Mouse (Mus musculus) midbrain, embryonic 10.5 days (tissue): ENCODE data around the gene Xdh. TPM values are rescaled to one million over a fixed set of nuclear protein-coding genes. Genes with fewer than 3 reads are reported as not detected.

Experiments
- DNase-seq: peaks from one replicate; pipeline ENCODE4 v3.0.0-alpha.2; 2017; ENCODE audit warnings: low spot score
- H3K27ac ChIP-seq: fragments of 300-500 bp; sonication (generic); replicated peaks from 2 replicates; pipeline ENCODE4 v1.5.1; 2016; ENCODE audit warnings: mild to moderate bottlenecking
- H3K27me3 ChIP-seq: fragments of 300-500 bp; sonication (generic); 2 replicates; pipeline ENCODE4 v1.6.1; 2016; ENCODE audit warnings: low read depth, mild to moderate bottlenecking; ENCODE audit not compliant: poor library complexity, severe bottlenecking
- H3K36me3 ChIP-seq: fragments of 300-500 bp; sonication (generic); 2 replicates; pipeline ENCODE4 v1.6.1; 2016; ENCODE audit warnings: mild to moderate bottlenecking, moderate library complexity
- H3K4me1 ChIP-seq: fragments of 300-500 bp; sonication (generic); 2 replicates; pipeline ENCODE4 v1.6.1; 2016
- H3K4me3 ChIP-seq: fragments of 300-500 bp; sonication (generic); 2 replicates; pipeline ENCODE4 v1.5.1; 2016; ENCODE audit warnings: mild to moderate bottlenecking, moderate library complexity
- H3K9me3 ChIP-seq: fragments of 300-500 bp; sonication (generic); replicated peaks from 2 replicates; pipeline ENCODE4 v1.6.1; 2016; ENCODE audit warnings: mild to moderate bottlenecking
- WGBS: fragments of 180-500 bp; shearing (Covaris S2); methylation state at CpG from one replicate; pipeline ENCODE4 v1.1.7; 2016; 5-methylcytosine and 5-hydroxymethylcytosine counted together
- polyA plus RNA-seq: library from polyadenylated mRNA; unstranded; fragments of >200 nt; fragmentation: Nextera tagmentation; extraction: Ambion mirVana; gene quantifications from 2 replicates; pipeline ENCODE4 v1.2.1, GENCODE M21; 2016

Xdh gene
- polyA plus RNA-seq, 1 experiment from 2014 or later, result 0.19 TPM

DNA sequence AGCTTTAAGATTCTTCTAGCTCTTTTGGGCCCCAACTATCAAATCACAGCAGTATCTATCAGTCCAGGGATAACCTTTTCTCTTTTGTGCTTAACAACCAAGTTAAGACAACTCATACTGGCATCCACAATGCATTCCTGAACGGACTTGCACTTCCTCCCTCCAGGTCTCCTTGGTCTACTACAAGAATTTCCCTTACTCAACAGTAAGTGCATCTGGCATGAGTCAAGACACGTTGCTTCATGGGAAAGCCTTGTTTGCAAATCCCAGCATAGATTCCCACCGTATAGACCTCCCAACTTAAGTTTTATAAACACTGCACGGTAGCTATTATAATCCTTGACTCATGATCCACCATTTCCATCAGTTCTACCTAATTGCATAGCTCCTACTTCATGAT lies 16.4 kb downstream of the Xdh start:
- Histone ChIP-seq H3K4me3 (no peak overlapping the region), H3K36me3 (no peaks in the 10 kb centered on the region), H3K27me3 (no peaks in the 10 kb centered on the region), H3K27ac (no peak overlapping the region), H3K9me3 (no peaks in the 10 kb centered on the region), H3K4me1 (no peaks in the 10 kb centered on the region)
- 87% methylated on average over 4 of the region's 4 CpGs for WGBS
- DNase-seq, result no peak

DNA sequence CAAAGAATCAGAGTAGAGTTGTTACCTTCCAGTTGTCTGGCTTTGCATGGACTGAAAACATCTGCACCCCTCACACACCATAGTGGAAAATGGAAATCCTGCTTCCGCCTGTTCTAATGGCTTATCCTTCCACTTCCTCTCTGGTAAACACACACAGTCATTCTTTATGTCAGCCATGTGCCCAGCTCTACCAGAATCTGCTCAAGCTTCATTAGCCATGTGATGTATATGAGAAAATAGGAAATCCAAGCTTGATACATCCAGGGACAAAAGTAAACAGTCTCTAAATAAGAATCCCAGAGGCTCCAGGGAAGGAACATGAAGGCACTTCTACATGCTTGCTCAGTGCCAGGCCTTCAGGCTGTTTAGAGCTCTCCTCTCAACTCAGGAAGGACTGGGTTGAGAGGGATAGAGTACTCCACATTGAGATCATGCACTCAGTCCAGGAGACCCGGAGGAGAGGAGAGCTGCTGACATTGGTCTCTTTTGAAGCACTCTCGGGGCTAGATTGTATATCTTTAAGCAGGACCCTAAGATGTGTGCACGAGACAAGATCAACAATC lies 17.4 kb downstream of the Xdh start:
- 83% methylated on average over 4 of the region's 4 CpGs for WGBS
- H3K36me3 ChIP-seq, result no peaks in the 10 kb centered on the region
- no peaks in the 10 kb centered on the region for H3K4me1 ChIP-seq
- no peak overlapping the region for H3K27ac ChIP-seq
- H3K27me3 ChIP-seq, result no peaks in the 10 kb centered on the region
- H3K4me3 ChIP-seq, result no peak overlapping the region
- no peak for DNase-seq
- no peaks in the 10 kb centered on the region for H3K9me3 ChIP-seq

DNA sequence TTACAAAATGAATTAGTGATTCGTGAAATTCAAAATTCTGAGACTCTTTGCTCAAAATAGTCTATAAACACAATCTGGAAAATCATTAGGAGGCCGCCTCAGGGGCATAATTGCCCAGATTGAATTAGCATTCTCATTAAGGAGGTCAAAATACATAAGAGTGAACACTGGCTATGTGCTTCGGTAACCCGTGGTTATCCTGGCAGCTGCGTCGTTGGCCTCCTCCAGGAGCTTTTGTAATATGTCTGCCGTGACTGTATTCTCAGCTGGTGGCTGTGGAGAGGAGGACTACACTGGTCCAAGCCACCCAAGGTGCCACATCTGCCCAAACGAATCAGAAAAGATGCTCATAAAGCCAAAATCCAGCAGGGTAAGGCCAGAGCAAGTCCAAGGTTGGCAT lies 30.5 kb downstream of the Xdh start:
- Histone ChIP-seq H3K4me1 (no peaks in the 10 kb centered on the region), H3K4me3 (no peak overlapping the region), H3K27ac (no peak overlapping the region), H3K27me3 (no peaks in the 10 kb centered on the region), H3K9me3 (no peaks in the 10 kb centered on the region), H3K36me3 (no peaks in the 10 kb centered on the region)
- DNase-seq, result no peak
- WGBS, result 93% methylated on average over 8 of the region's 8 CpGs

DNA sequence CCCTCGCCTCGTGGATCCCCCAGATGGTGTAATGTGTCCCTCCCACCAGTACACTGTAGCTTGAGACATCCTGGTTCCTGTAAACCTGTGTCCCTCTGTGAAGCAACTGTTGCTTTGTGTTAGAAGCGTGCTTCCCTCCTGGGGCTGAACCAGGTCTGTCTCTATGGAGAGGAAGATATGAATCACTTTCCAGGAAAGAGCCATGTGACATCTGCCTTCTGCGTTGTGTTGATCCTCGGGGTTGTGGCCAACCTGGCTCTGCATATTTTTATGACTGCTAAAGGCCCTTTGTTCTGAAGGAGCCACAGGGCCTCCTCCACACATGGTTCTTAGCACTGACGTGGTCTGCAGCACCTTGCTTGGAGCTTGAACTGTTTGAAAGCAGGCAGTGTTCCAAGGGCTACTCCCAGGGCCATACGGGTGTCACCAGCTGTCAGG lies 31.0 kb downstream of the Xdh start:
- no peaks in the 10 kb centered on the region for H3K27me3 ChIP-seq
- no peak for DNase-seq
- no peak overlapping the region for H3K27ac ChIP-seq
- H3K36me3 ChIP-seq, result no peaks in the 10 kb centered on the region
- H3K9me3 ChIP-seq, result no peaks in the 10 kb centered on the region
- WGBS, result 87% methylated on average over 7 of the region's 7 CpGs
- H3K4me1 ChIP-seq, result no peaks in the 10 kb centered on the region
- H3K4me3 ChIP-seq, result no peak overlapping the region

DNA sequence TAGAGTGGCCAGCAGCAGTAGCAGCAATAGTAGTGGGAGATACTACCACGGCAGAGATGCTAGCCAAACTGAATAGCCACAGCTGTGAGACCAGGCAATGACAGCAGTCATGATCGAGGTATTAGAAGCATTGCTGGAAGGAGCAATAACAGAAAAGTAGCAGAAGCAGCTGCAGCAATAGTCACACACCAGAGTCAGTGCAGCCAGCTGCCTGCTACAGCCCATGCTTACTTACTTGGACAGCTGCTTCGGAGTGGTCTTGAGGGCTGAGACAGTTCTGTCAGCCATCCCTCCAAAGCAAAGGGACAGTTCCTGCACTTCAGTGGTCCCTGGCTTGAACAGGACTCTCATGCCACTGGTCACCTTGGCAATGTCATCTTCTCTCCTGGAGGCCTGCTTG lies 31.9 kb downstream of the Xdh start:
- no peaks in the 10 kb centered on the region for H3K27me3 ChIP-seq
- no peaks in the 10 kb centered on the region for H3K4me1 ChIP-seq
- no peaks in the 10 kb centered on the region for H3K36me3 ChIP-seq
- H3K4me3 ChIP-seq, result no peak overlapping the region
- no peak for DNase-seq
- WGBS, result 93% methylated on average over 3 of the region's 3 CpGs
- no peaks in the 10 kb centered on the region for H3K9me3 ChIP-seq
- no peak overlapping the region for H3K27ac ChIP-seq

DNA sequence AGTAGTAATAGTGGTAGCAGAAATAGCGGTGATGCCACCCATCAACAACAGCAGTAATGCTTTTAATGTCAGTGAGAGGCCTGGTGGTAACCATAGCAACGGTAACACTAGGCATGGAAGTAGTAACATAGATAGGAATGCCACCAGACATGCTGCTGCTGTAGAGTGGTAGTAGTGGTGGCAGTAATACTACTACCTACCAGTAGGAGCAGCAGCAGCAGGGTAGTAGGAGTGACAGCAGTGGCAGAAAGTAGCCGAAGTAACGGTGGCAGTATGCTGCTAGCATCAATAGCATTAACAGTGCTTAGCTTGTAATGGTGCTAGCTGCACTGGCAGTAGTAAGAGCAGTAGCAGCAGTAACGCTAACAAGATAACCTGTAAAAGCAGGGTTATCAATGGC lies 32.3 kb downstream of the Xdh start:
- 87% methylated on average over 5 of the region's 5 CpGs for WGBS

DNA sequence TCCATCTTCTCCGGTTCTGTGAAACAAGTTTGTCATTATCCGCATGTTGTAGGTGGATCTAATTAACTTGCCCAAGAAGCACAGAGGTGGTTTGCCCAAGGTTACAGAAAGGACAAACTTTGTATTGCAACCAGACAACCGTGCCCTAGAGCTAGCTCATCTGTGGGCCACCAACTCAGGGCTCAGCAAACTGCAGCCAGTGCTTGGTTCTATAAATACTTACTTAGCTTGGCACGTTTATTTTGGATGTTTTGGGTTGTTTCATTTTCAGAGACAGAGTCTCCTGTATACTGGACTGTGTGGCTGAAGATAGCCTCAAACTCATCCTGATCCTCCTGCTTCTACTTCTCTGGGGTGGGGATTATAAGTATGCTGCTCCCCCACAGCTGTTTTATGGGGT lies 35.3 kb downstream of the Xdh start:
- no peak for DNase-seq
- Histone ChIP-seq H3K27ac (no peak overlapping the region), H3K27me3 (no peaks in the 10 kb centered on the region), H3K9me3 (no peaks in the 10 kb centered on the region), H3K4me1 (no peaks in the 10 kb centered on the region), H3K4me3 (no peak overlapping the region), H3K36me3 (no peaks in the 10 kb centered on the region)
- 87% methylated on average over 4 of the region's 4 CpGs for WGBS

More for the DNA sequence above, 32.3 kb downstream of the Xdh start:
- DNase-seq, result no peak
- H3K27ac ChIP-seq, result no peak overlapping the region
- no peak overlapping the region for H3K4me3 ChIP-seq
- H3K27me3 ChIP-seq, result no peaks in the 10 kb centered on the region
- no peaks in the 10 kb centered on the region for H3K4me1 ChIP-seq
- no peaks in the 10 kb centered on the region for H3K9me3 ChIP-seq
- H3K36me3 ChIP-seq, result no peaks in the 10 kb centered on the region

DNA sequence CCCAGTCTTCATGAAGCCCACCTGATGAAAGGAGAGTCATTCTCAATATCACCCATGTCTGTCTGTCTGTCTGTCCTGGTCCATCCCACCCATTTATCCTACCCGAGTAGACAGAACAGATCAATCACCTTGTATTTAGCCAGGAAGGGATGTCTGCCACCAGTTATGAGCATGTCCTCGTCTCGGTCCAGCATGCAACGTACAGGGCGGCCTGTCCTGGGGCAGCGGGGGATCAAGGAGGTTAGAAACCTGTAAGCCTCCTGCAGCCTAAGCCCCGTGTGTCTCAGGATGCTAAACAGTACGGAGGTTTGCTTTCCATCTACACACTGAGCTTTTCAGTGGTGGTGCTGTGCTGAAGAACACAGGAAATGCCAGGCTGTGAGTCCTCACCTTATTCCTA lies 43.9 kb downstream of the Xdh start:
- Histone ChIP-seq H3K4me3 (no peak overlapping the region), H3K4me1 (no peaks in the 10 kb centered on the region), H3K36me3 (no peaks in the 10 kb centered on the region), H3K9me3 (no peaks in the 10 kb centered on the region), H3K27me3 (no peaks in the 10 kb centered on the region), H3K27ac (no peak overlapping the region)
- WGBS, result 82% methylated on average over 8 of the region's 8 CpGs
- no peak for DNase-seq

DNA sequence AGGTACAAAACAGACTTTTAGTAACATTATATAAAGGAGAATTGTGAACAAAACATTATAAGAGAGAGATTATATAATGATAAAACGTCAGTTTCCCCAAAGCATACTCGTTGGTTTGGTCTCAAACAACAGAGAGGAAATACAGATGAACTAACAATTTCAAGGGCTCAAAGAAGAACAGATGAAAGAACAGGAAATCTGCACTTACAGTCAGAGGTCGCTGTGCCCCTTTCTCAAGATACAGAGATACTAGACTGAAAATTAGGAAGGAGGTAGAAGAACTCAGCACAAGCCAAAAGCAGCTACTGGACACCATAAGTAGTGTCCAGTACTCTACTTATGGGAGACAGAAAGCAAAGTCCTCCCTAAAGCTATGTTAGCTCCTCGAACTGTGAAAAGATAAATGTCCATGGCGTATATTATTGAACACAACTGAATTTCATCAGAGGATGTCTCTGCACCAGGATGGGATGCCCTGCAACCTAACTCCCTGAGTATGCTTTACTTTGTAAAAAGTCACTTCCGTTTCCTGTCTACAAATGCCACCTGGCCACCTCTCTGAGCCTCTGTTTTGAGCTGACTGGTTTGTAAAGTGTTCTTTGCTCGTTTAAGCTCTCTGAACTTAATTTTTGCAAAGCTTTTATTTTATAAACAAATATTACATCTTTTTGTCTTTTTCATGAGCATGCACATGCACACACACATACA lies 44.8 kb downstream of the Xdh start:
- Histone ChIP-seq H3K36me3 (no peaks in the 10 kb centered on the region), H3K27ac (no peak overlapping the region), H3K27me3 (no peaks in the 10 kb centered on the region), H3K9me3 (no peaks in the 10 kb centered on the region), H3K4me3 (no peak overlapping the region), H3K4me1 (no peaks in the 10 kb centered on the region)
- no peak for DNase-seq
- 90% methylated on average over 7 of the region's 7 CpGs for WGBS

DNA sequence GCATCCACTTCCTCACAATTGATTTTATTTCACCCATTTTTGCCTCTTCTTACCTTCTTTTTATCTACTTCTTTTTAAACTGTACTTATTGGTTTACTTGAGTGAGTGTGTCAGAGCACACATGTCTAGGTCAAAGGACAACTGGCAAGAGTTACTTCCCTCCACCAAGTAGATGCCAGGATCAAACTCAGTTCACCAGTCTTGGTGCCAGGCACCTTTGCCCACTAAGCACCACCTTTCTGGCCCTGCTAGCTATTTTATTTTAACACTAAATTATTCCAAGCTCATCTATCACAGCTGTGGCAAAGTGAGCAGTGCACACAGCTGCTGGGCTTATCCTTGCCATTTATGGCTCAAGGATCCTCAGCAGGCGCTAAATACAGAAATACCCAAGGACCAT lies 46.9 kb downstream of the Xdh start:
- Histone ChIP-seq H3K4me3 (no peak overlapping the region), H3K9me3 (no peaks in the 10 kb centered on the region), H3K27ac (no peak overlapping the region), H3K27me3 (no peaks in the 10 kb centered on the region), H3K36me3 (no peaks in the 10 kb centered on the region), H3K4me1 (no peaks in the 10 kb centered on the region)
- no peak for DNase-seq
- WGBS, result 94% methylated on average over 1 of the region's 1 CpGs

DNA sequence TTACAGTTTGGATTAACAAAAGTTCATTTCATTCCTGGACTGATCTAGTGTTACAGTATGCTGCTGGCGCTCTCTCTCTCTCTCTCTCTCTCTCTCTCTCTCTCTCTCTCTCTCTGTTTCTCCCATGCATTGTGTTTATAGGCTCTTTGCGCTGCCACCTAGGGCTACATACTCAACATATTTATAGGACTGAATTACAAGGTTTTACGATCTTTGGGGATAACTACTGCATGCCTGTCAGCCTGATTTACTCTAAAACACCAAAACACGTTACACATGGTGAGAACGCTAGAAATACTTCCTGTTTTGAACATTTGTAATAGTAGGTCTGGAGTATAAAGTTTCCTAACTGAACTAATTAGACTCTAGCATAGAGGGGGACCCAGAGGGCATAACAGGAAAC lies 47.8 kb downstream of the Xdh start:
- Histone ChIP-seq H3K9me3 (no peaks in the 10 kb centered on the region), H3K4me1 (no peaks in the 10 kb centered on the region), H3K27ac (no peak overlapping the region), H3K27me3 (no peaks in the 10 kb centered on the region), H3K4me3 (no peak overlapping the region), H3K36me3 (no peaks in the 10 kb centered on the region)
- DNase-seq, result no peak
- 88% methylated on average over 5 of the region's 5 CpGs for WGBS

DNA sequence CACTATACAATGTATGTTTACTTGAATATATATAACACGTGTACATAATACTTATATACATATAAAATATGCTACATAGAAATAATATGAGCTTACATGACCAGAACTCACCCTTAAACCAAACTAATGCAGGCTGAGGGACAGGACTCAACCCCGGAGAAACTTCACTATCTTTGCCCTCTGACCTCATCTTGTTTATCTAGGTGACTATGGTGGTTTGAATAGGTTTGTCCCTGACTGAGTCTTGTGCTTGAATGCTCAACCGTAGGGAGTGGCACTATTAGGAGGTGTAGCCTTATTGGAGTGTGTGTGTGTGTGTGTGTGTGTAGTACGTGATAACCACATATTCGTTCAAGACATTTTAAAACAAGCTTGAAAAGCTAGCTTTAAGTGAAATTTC lies 55.6 kb downstream of the Xdh start:
- H3K36me3 ChIP-seq, result no peaks in the 10 kb centered on the region
- WGBS, result 86% methylated on average over 5 of the region's 5 CpGs

DNA sequence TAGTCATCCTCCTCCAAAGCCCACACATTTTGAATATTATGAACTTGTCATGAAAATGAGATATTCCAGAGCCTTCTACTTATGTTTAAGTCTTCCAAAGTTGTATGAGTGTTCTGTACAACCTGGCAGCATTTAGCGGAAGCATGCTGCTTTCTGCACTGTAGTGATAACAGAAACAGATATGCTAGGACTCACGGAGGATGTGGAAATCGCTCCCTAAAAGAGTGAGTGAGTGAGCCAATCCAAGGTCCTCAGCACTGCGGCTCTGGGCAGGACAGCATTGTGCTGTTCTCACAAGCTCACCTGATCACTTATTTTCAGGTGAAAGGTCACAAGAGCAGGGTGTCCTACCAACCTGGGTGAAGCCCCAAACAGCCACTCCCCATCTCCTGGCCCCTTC lies 56.2 kb downstream of the Xdh start:
- no peaks in the 10 kb centered on the region for H3K9me3 ChIP-seq
- 92% methylated on average over 4 of the region's 4 CpGs for WGBS
- no peak overlapping the region for H3K4me3 ChIP-seq
- no peaks in the 10 kb centered on the region for H3K27me3 ChIP-seq
- H3K27ac ChIP-seq, result no peak overlapping the region
- no peak for DNase-seq
- no peaks in the 10 kb centered on the region for H3K36me3 ChIP-seq
- no peaks in the 10 kb centered on the region for H3K4me1 ChIP-seq

More for the DNA sequence above, 55.6 kb downstream of the Xdh start:
- Histone ChIP-seq H3K27me3 (no peaks in the 10 kb centered on the region), H3K4me1 (no peaks in the 10 kb centered on the region), H3K27ac (no peak overlapping the region), H3K4me3 (no peak overlapping the region), H3K9me3 (no peaks in the 10 kb centered on the region)
- no peak for DNase-seq
